Mouse (Mus musculus): Measurements from ENCODE around the gene Faap20. TPM values are rescaled to one million over a fixed set of nuclear protein-coding genes. Genes with fewer than 3 reads are reported as not detected.

The Faap20 gene
- total RNA-seq, 2 experiments from 2014 or later: 11.9 to 15.3 TPM

DNA sequence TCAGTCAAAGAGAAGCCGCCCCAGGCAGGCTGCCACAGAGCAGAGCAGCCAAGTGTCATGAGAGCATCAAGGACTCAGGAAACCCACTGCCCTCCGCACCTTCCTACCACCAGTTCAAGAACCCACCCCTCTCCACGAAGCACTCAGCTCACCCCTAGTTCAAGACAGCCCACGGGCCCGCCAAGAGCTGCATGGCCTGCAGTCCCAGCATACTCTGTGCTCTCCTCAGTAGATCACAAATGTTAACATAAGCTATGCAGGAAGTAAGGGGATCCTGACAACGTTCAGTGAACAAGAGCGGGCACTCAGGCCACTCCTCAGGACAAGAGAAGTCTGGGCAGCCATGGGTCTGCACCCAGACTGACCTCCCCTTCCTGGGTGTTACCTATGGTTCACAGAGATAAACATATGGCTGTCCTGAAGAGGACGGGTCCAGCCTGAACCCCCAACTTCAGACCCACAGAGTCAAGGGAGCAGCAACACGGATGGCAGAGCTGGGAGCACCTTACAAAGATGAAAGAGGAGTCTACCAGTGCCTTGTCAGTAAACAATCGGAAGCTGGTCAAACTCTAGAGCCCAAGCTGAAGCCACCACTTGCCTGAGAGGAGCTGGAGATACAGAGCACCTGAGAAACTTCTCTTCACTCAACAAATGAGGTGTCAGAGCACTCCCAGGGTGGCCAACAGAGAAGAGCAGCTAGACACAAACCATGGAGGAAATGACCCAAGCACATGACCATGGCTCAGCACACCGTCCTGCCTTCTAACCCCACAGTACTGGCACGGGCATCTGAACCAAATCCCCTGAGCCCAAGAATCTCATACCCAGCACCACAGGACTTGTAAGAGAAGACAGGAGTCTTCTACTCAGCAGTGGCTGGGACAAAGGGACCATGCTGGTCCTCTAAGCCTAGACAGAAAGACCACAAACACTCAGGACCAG lies 30.1 kb upstream of the Faap20 start:
- DNase-seq: no peak
- intact Hi-C loops (cut with DNase I; ENCODE audit: low total_unique reads): loop anchor here (5.0 kb wide), 1 partner anchor 77 kb away; no protein-coding TSS in a partner anchor

DNA sequence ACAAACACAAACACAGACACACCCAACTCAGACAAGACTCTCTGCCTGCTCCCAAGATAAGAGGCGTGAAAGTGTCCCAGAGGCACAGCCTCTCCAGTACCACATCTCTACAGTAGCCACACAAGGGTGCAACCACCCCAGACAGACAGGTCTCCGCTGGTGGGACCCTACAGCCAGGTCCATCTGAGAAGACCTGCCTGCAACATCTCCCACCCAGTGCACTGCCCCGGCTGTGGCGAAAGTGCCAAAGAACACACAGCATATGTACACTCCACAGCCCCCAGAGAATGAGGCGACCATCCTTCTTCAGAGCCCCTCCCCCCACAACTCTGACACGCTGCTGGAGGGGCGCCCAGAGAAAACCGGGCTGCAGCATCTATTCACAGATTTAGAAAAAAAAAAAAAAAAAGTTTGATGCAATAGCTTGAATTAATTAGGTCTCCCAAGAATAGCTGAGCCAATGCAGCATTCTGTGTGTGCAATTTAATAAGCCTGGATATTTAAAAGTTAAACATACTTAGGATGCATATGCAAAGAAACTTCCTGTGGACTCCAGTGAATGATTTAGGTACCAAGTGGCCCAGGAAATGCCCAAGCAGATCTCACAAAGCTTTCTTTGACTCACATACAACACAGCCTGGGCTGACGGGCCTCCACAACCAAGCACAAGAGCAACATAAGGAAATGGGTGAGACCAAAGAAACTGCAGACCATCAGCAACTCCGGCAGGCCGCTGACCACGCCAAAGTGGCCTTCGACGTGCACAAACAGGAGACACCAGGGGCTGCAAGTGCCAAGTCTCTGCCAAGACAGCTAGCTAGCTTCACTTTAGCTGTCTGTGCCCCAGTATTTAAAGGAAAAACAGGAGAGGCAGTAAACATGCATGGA lies 29.1 kb upstream of the Faap20 start:
- DNase-seq: peak; percentile 42
- intact Hi-C loops (cut with DNase I; ENCODE audit: low total_unique reads): loop anchor here (5.0 kb wide), 1 partner anchor 78 kb away; no protein-coding TSS in a partner anchor

DNA sequence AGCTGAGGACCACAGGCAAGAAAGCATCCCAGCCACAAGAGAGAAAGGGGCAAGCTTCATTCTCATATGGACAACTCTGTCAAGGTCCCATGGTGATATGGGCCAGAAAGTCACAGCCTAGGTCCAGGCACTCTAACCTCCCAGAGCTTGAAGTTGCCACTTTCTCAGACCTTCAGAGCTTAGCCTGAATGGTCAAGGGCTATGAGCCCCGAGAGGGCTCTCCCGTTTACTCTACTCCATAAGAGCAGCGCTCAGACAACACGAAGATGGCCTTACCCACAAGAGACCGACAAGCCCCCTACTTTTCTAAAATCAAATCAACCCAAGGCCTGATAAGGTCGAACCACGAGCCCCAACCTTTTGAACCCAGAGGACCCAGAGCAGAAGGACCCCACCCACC lies 28.5 kb upstream of the Faap20 start:
- DNase-seq: no peak
- intact Hi-C loops (cut with DNase I; ENCODE audit: low total_unique reads): loop anchor here (5.0 kb wide), 1 partner anchor 79 kb away; no protein-coding TSS in a partner anchor

DNA sequence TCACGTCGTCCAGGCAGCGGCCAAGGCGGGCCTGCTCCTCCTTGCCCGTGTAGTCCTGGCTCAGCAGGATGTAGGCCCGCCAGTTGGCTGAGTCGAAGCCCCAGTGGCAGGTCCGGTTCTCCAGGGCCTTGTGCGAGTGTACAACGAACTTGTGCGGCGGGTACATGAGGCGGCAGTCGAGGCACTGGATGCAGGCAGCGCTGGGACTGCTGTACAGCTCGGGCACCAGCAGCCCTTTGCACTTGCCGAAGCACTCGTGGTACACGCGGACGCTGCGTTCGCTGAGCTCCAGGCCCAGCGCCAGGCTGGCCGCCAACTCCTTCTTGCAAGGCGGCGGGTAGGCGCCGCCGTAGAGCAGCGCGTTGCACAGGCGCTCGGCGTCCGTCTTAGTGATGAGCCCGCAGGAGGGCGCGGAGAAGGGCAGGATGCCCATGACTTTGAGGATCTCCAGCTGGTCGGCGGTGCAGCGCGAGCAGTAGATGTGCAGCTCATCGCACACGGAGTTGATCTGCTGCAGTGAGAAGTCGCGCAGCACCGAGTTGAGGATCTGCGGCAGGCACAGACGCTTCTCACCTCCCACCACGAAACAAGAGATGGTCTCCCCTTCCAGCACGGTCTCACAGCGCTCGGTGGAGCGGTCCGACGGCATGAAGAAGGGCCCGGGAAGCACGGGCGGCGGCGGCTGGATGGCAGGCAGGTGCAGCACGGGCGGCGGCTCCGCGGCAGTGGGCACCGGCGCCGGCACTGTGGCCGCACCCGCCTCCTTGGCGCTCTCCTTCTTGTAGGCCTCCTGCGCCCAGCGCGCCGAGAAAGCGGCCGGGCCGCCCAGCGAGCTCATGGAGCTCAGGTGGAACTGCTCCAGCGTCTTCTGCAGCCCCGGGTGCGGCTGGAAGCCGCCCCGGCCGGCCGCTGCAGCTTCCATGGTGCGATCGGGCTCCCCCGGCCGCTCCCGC lies 27.7 kb upstream of the Faap20 start:
- DNase-seq: peak; percentile 83
- intact Hi-C loops (cut with DNase I; ENCODE audit: low total_unique reads): loop anchor here (5.0 kb wide), 1 partner anchor 80 kb away; no protein-coding TSS in a partner anchor

DNA sequence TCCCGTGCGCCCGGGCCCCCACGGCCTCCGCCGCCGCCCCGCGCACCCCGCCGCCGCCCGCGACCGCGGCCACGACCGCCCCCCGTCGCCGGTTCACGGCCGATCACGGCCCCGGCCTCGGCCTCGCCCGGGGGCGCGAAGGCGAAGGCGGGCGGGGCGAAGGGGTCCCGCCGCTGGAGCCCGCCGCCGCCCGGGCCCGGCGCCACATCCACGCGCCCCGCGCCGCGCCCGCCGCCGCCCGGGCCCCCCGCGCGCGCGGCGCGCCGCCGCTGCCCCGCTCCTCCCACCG lies 27.1 kb upstream of the Faap20 start, which contains the start of gene Ski:
Gene Ski (minus strand): TSS at position 41 of the 289 bp plus-strand sequence.
- intact Hi-C loops (cut with DNase I; ENCODE audit: low total_unique reads): loop anchor here (5.0 kb wide), 1 partner anchor 80 kb away; no protein-coding TSS in a partner anchor
- DNase-seq: no peak

DNA sequence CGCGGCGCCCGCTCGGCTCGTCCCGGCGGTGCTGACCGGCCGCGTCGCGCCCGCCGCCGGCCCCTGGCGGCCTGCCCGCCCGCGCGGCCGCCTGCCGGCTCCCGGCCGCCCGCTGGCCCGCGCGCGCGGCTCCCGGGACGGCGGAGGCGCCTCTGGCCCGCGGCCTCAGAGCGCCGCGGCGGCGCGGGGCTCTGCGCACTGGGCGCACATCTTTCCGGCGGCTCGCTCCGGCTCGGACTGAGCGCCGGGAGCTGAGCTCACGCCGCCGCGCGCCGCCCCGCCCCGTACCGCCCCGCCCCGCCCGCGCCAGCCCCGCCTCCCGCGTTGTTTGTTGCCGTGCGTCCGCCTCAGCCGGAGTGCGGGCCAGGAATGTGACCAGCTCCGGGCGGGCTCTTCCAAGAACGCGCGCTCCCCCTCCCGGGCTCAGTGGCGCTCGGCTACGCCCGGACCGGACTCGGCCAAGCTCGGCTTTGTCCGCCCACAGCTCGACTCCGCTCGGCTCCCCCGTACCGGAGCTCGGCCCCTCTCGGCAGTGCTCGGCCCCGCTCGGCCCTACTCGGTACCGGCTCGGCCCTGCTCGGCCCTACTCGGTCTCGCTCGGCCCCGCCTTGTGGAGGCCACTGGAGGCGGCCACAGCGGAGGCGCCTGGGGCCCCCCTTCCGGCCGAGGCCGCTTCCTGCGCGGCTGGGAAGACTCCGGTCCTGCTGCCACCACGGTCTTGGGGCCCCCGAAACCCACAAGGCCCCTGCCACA lies 26.6 kb upstream of the Faap20 start:
- intact Hi-C loops (cut with DNase I; ENCODE audit: low total_unique reads): loop anchor here (5.0 kb wide), 1 partner anchor 81 kb away; no protein-coding TSS in a partner anchor
- peak; percentile 100 for DNase-seq

DNA sequence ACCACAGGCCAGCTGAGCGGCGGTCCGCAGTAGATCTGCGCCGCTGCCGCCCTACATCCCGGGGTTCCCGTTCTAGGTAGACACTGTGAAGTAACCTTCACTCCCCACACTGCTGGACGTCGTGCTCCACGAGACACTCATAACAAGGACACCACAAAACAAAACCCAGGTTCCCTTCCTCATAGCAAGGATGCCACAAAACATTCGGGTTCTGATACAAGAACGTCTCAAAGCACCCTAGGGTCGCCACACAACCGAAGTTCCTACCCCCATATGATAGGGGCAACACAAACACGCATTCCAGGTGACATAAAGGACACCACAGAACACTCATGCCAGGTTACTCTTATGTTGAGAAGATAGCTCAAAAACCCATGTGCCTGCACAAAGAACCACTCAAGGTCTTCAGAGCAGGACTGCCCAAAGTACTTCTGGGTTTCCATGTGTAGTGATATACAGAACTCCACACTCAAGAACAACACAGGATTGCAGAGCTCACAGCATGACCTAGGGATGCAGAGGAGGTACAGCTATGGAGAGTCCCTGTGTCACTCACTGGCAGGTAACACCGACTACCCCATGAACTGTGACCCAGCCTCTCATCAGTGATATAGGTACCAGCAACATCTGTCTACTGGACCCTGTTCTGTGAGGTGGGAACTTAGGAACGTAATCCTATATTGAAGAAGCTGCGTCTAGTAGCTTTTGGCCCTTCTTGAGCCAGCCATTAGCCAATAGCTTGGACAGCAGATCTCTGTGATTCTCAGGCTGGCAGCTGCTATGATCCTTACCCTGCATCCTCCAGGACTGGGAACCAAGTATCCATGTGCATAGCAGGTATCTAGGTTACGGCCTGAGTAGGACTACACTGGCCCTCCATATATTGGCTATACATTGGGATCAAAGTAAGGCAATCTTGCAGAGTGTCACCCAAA lies 25.7 kb upstream of the Faap20 start:
- intact Hi-C loops (cut with DNase I; ENCODE audit: low total_unique reads): loop anchor here (5.0 kb wide), 1 partner anchor 82 kb away; no protein-coding TSS in a partner anchor
- no peak for DNase-seq

DNA sequence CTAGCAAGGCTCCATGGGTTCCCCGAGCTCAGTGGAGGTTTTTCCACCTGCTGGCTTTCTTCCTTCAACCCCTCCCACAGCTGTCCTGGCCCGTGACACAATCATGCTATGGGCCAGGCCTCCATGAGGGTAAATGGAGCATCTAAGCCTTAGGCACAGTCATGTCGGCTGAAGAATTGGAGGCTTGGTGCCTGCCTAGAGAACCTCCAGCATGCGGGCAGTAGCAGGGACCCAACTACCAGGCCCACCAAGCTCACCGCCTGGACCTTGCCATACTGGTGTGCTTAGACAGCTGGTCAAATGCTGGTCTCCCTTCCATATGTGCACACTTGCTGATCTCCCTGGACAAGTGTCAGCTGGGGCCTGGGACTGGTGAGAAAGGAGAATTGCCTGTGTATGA lies 23.7 kb upstream of the Faap20 start:
- intact Hi-C loops (cut with DNase I; ENCODE audit: low total_unique reads): no loop called here
- no peak for DNase-seq

DNA sequence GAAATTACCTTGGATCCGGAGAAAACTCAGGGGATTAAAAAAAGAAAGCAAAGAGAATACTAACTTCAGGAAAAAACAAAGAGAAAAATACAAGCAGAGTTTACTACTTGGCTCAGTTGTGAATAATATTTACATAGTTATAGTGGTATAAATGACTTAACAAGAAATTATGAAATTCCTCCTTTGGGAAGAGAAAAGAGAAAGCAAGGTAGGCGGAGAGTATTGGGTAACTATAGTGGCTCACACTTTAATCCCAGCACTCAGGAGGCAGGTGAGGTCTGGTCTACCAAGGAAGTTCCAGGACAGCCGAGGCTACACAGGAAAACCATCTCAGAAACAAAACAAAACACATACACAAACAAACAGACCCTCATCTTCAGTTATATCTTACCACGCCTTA lies 21.6 kb upstream of the Faap20 start:
- intact Hi-C loops (cut with DNase I; ENCODE audit: low total_unique reads): no loop called here
- no peak for DNase-seq

DNA sequence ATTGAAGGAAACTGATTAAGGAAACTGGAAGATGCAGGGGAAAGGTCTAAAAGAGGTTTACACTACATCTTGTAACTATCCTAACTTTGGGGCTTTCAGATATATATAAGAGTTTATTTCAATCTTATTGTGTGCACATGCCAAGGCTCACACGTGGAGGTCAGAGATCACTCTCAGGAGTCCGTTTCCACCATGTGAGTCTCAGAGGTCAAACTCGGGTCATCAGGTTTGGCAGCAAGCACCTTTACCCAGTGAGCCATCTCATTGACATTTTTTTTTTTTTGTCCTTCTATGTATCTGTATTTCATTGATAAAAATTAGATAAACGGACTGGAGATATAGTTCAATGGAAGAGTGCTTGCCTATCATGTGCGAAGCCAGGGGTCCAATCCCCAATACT lies 21.1 kb upstream of the Faap20 start:
- DNase-seq: no peak
- intact Hi-C loops (cut with DNase I; ENCODE audit: low total_unique reads): no loop called here

DNA sequence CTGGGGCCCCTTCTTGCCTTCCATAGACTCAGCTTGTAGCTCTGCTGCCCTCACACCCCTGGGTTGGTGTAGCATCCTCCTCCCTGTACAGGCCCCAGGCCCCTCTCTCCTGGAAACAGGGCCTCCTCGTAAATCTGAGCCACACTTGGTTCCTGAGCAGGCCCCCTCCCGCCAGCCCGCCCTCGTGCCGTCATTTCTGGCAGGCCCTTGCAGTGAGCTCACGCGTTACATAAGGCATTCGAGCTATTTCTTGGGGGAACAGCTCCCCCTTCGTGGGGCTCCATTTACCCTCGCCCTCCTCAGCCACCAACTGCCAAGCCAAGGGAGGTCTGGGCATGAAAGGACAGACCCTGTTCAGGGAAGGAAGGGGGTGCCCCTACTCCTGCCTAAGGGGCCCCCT lies 15.7 kb upstream of the Faap20 start:
- intact Hi-C loops (cut with DNase I; ENCODE audit: low total_unique reads): no loop called here
- DNase-seq: peak; percentile 87

DNA sequence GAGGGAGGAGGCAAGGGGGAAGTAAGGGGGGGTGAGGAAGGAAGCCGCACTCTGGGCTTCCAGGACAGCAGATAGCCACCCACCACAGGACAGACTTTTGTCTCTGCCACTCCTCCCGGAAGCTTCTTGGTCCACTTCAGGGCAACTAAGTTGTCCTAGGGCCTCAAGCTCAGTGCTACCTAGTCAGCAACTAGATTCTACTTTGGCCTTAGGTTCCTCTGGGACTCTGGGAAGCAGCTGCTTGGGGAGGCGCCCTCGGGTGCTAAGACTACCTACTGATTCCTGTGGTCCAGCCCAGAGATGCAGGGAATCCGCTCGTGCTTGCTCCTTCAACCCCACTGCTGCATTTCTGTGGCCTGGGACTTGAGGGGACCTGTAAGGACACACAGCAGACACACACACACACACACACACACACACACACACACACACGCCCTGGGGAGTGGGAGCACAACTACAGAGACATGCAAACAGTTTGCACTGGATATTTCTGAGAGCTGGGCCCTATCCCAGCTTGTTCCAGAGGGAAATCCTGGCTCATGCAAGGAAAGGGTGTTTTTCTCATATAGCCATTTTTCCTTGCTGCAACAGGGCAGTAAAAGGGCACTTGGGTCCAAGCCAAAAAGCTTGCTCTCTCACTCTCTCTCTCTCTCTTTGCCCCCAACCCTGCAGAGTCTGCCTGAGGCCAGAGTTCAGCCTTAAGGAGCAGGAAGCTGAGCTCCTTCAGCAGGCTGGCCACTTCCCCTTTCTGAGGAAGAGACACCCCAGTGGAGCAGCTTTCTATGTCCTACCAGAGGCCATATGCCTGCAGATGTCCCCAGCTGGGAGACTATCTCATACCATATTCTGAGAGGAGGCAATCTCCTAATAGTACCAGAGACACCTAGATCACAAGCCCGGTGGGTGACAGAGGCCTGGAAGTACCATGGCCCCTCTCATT lies 15.0 kb upstream of the Faap20 start:
- intact Hi-C loops (cut with DNase I; ENCODE audit: low total_unique reads): no loop called here
- DNase-seq: peak; percentile 25

DNA sequence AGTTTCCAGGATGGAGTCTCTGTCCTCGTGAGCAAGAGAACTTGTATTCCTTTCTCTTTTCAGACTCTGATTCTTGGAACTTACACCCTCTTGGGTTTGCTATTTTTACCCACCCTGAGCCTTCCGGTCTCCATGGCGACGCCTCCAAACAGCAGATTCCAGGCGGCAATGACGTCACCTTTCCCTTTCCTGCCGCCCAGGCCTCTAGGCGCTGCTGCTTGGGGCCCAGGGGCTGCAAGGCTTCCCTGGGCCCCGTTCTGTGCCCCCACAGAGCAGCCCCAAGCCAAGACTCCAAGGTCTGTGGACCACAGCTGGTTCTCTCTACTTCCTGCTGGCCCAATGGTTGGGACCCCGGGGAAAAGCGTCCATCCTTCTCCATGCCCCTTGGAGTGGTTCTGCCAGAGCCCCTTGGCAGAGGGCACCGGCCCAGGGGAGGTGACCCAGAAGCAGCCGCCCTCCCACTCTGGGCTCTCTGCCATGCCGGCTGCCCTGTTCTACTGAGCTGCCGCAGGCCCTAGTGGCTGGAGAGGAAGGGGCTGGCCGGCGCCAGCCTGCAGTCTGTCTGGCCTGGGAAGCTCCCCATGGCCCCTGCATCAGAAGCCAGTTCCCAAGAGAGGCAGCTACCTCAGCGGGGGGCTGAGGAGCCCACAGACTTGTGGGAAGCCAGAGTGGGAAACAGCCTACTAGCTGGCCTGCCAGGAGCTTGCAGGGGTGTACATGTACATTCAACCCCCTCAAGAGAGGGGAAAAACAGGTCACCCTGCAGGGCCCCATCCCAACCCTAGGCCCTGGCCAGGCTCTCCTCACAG lies 14.1 kb upstream of the Faap20 start:
- intact Hi-C loops (cut with DNase I; ENCODE audit: low total_unique reads): no loop called here
- DNase-seq: peak; percentile 91

DNA sequence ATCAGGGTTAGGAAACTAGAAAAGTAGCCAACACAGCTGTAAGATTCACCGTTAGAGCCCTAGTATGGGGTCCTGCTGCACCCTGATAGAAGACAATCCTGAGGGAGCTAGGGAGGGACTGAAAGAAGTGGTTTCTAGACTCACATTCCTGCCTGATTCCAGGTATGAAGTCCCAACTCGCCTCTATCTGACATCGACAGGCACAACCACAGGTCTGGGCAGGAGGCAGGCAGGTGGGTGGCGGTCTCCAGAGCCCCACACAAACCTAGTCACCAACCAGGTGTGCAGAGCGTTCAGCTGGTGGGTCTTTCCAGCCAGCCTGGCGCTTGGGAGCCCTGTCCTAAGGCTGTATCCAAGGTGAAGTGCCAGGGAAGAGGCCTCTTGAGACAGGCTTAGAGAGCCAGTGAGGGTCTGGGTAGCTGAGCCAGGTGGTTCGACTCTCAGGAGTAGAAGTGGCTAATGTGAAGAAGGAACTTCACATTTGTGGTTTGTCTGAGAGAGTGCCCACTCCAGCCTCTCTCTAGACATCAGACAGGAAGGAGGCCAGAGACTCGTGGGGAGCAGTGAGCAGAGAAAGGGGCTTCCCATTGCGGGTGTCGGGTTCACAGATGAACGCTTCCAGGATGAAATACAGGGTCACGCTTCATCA lies 12.7 kb upstream of the Faap20 start:
- intact Hi-C loops (cut with DNase I; ENCODE audit: low total_unique reads): no loop called here
- no peak for DNase-seq

DNA sequence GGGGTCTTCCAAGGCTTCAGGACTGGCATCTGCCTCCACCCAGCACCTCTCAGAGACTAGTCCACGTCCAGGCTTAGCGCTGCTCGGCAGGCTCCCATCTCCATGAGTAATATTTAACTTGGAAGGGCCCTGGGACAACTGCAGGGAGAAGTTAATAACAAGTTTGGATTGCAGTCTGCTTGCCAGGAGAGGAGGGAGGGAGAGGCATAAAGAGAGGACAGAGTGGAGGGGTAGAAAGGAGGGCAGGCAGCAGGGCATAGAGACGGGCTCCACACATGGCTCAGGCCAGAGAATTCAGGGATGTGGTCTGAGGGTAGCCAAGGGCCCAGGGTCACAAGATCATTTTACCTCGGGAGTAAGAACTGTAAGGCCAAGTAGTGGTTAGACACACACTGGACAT lies 11.3 kb upstream of the Faap20 start:
- intact Hi-C loops (cut with DNase I; ENCODE audit: low total_unique reads): no loop called here
- DNase-seq: peak; percentile 65
